Mouse (Mus musculus): ENCODE results near the gene Mapk11. TPM values are rescaled to one million over a fixed set of nuclear protein-coding genes. Genes with fewer than 3 reads are reported as not detected.

The Mapk11 gene
- polyA plus RNA-seq, 1 experiment = 29.0 TPM

GRCm38 (mm10) chr15:89184141-89184936, 34.9 kb upstream of the Mapk11 start:
- no peak for DNase-seq (ENCODE audit: low read depth in 1 of 2, low spot score in 2 of 2)
- Histone ChIP-seq H3K27me3 (ENCODE audit: control insufficient read depth, insufficient read depth, low read length) (0 out of 2 replicates have a peak, but pooled peaks cover 2% of the 10 kb centered on the region), H3K36me3 (ENCODE audit: control insufficient read depth, insufficient read depth, low read length) (no peaks in the 10 kb centered on the region), H3K4me3 (ENCODE audit: extremely low read depth, insufficient read depth, insufficient read length) (no peak overlapping the region), H3K4me1 (ENCODE audit: control insufficient read depth, insufficient read depth, insufficient read length) (peaks cover 17% of the 10 kb centered on the region), H3K27ac (ENCODE audit: insufficient read depth, low read length) (no peak overlapping the region)
- TF ChIP-seq CTCF (IDR thresholded peaks at IDR 0.05; ENCODE audit: extremely low read depth, insufficient read depth, insufficient read length, insufficient replicate concordance) = no peak
- no peak for TF ChIP-seq POLR2A (IDR thresholded peaks at IDR 0.05; ENCODE audit: low read depth, low read length)
- WGBS = 87% methylated on average over 5 of the region's 5 CpGs

DNA sequence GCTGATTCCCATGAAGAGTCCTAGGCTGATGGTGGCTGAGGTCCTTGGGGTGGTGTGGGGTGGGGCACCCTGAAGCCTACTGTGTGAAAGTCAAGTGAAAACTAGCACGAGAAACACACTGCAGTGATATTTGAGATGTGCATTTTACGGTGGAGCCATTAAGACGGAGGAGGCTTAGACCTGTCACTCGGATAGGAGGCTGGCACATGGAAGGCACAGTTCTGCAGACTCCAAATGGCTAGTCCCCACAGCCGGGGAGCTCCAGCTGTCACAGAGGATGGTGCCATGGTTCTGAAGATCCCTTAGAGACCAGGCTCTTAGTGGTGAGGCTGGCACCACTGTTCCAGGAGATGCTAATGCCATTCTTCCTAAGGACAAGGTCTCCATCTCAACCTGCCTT, 33.4 kb upstream of the Mapk11 start:
- H3K4me1 ChIP-seq (ENCODE audit: control insufficient read depth, insufficient read depth, insufficient read length) = peaks cover 25% of the 10 kb centered on the region
- 91% methylated on average over 5 of the region's 5 CpGs for WGBS
- no peak for DNase-seq (ENCODE audit: low read depth in 1 of 2, low spot score in 2 of 2)
- H3K36me3 ChIP-seq (ENCODE audit: control insufficient read depth, insufficient read depth, low read length) = no peaks in the 10 kb centered on the region
- no peak overlapping the region for H3K4me3 ChIP-seq (ENCODE audit: extremely low read depth, insufficient read depth, insufficient read length)
- H3K27ac ChIP-seq (ENCODE audit: insufficient read depth, low read length) = no peak overlapping the region
- H3K27me3 ChIP-seq (ENCODE audit: control insufficient read depth, insufficient read depth, low read length) = 0 out of 2 replicates have a peak, but pooled peaks cover 2% of the 10 kb centered on the region
- TF ChIP-seq POLR2A (IDR thresholded peaks at IDR 0.05; ENCODE audit: low read depth, low read length) (no peak), CTCF (IDR thresholded peaks at IDR 0.05; ENCODE audit: extremely low read depth, insufficient read depth, insufficient read length, insufficient replicate concordance) (no peak)

DNA sequence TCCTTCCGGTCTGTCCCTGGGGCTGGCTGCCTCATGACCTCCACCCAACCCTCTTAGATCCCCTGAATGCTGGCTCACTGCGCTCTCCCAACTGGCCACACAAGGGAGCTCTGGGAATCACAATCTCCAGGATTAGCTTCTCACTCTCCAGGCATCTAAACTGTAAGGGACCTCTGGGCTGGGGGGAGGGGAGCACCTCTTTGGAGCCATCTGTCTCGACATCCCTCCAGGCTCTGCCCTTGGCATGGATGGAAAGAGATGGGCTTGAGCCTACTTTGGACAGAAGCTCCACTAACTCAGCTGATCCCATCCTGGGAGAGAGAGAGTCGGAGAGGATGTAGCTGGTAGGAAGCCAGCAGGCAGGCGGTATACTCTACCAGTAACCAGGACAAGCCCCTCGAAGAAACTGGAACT, 32.9 kb upstream of the Mapk11 start:
- Histone ChIP-seq H3K36me3 (ENCODE audit: control insufficient read depth, insufficient read depth, low read length) (no peaks in the 10 kb centered on the region), H3K4me1 (ENCODE audit: control insufficient read depth, insufficient read depth, insufficient read length) (peaks cover 29% of the 10 kb centered on the region), H3K27ac (ENCODE audit: insufficient read depth, low read length) (no peak overlapping the region), H3K4me3 (ENCODE audit: extremely low read depth, insufficient read depth, insufficient read length) (no peak overlapping the region), H3K27me3 (ENCODE audit: control insufficient read depth, insufficient read depth, low read length) (0 out of 2 replicates have a peak, but pooled peaks cover 2% of the 10 kb centered on the region)
- no peak for TF ChIP-seq CTCF (IDR thresholded peaks at IDR 0.05; ENCODE audit: extremely low read depth, insufficient read depth, insufficient read length, insufficient replicate concordance)
- DNase-seq (ENCODE audit: low read depth in 1 of 2, low spot score in 2 of 2) = no peak
- 44% methylated on average over 6 of the region's 6 CpGs for WGBS

DNA sequence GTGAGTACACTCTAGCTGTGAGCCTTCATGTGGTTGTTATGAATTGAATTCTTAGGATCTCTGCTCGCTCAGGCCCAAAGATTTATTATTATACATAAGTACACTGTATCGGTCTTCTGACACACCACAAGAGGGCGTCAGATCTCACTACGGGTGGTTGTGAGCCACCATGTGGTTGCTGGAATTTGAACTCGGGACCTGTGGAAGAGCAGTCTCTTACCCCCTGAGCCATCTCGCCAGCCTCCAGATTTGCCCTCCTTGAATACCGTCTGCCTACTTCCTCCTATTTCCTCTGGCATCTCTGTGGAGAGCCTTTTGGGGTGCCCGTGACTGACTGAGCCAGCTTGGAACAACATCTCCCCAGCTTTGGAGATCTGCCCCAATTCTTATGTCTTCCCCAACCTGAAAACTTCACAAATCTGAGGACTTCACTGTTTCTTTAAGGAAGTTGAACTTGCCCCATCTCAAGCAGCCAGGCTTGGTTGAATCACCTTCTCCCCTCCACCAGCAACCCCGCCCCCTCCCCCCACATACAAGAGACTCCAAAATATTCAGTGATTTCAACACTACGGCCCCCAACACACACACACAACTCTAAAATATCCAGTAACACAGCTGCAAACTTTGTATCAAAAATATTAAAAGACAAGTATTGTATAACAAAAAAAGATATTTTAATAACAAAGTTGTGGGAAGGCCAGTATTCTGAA, 32.3 kb upstream of the Mapk11 start:
- no peak for DNase-seq (ENCODE audit: low read depth in 1 of 2, low spot score in 2 of 2)
- H3K4me3 ChIP-seq (ENCODE audit: extremely low read depth, insufficient read depth, insufficient read length) = no peak overlapping the region
- H3K27me3 ChIP-seq (ENCODE audit: control insufficient read depth, insufficient read depth, low read length) = 0 out of 2 replicates have a peak, but pooled peaks cover 2% of the 10 kb centered on the region
- peaks cover 35% of the 10 kb centered on the region for H3K4me1 ChIP-seq (ENCODE audit: control insufficient read depth, insufficient read depth, insufficient read length)
- H3K36me3 ChIP-seq (ENCODE audit: control insufficient read depth, insufficient read depth, low read length) = no peaks in the 10 kb centered on the region
- H3K27ac ChIP-seq (ENCODE audit: insufficient read depth, low read length) = no peak overlapping the region
- TF ChIP-seq POLR2A (IDR thresholded peaks at IDR 0.05; ENCODE audit: low read depth, low read length) = no peak
- no peak for TF ChIP-seq CTCF (IDR thresholded peaks at IDR 0.05; ENCODE audit: extremely low read depth, insufficient read depth, insufficient read length, insufficient replicate concordance)
- 33% methylated on average over 10 of the region's 10 CpGs for WGBS

DNA sequence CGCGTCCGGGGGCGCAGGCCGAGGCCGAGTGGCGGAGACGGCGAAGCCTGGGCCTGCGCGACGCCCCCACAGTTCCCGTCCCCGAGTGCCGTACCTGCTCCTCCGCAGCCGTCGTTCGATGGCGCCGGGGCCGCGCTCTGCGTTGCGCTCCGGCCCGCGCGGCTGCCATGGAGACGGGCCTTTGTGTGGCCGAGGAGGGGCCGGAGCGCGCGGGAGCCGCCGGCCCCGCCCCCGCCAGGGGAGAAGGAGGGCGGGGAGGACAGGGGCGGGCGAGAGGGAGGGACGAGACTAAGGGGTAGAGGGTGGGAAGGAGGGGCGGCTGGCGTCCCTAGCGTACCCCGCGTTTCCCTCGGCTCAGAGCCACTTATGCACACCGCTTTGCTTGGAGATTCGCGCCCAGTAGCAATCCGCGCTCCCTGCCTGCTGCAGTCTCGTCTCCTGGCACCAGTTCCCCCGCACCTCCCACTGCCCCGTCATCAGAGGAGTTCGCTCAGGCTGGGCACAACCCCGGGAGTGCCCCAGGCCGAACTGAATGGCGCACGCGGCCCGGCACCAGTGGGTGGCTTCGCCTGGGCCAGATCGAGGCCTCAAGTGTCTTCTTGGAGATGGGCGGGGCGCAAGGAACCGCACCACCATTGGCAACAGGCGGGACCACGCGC, 31.3 kb upstream of the Mapk11 start, which contains the start of gene Plxnb2:
TSS of gene Plxnb2 (minus strand) at position 218 of the 659 bp plus-strand sequence.
- DNase-seq (ENCODE audit: low read depth in 1 of 2, low spot score in 2 of 2) = no peak
- WGBS = 2% methylated on average over 58 of the region's 72 CpGs
- peak within 1 kb of the TSS; percentile 64 for H3K4me3 ChIP-seq (ENCODE audit: extremely low read depth, insufficient read depth, insufficient read length)
- no peaks in the 10 kb centered on the region for H3K36me3 ChIP-seq (ENCODE audit: control insufficient read depth, insufficient read depth, low read length)
- H3K27ac ChIP-seq (ENCODE audit: insufficient read depth, low read length) = peak within 1 kb of the TSS; percentile 68
- H3K4me1 ChIP-seq (ENCODE audit: control insufficient read depth, insufficient read depth, insufficient read length) = peaks cover 35% of the 10 kb centered on the region
- TF ChIP-seq POLR2A (IDR thresholded peaks at IDR 0.05; ENCODE audit: low read depth, low read length) (no peak), CTCF (IDR thresholded peaks at IDR 0.05; ENCODE audit: extremely low read depth, insufficient read depth, insufficient read length, insufficient replicate concordance) (no peak)
- H3K27me3 ChIP-seq (ENCODE audit: control insufficient read depth, insufficient read depth, low read length) = 0 out of 2 replicates have a peak, but pooled peaks cover 2% of the 10 kb centered on the region

DNA sequence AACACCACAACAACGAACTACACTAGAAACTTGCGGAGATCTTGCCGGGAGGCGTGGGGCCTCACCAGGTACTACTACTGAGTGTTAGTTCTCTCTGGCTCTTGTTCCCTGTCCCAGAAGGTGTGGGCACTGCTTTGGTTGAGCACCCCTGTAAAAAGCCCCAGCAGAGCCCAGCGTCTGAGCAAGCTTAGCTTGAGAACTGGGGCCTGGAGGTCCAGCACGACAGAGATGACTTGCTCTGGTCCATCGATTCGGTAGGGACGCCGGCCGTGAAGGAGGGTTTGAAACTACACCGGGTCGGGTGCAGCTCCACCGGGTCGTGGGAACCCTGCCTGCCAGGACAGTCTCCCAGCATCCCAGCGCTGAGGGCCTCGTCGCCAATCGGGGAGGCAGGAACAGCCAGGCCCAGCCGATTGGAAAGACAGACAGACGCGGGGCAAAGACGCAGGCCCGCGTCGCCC, 30.7 kb upstream of the Mapk11 start:
- Histone ChIP-seq H3K4me3 (ENCODE audit: extremely low read depth, insufficient read depth, insufficient read length) (peak overlapping the region; percentile 64), H3K27me3 (ENCODE audit: control insufficient read depth, insufficient read depth, low read length) (0 out of 2 replicates have a peak, but pooled peaks cover 2% of the 10 kb centered on the region), H3K4me1 (ENCODE audit: control insufficient read depth, insufficient read depth, insufficient read length) (peaks cover 35% of the 10 kb centered on the region), H3K36me3 (ENCODE audit: control insufficient read depth, insufficient read depth, low read length) (no peaks in the 10 kb centered on the region), H3K27ac (ENCODE audit: insufficient read depth, low read length) (peak overlapping the region; percentile 61)
- 4% methylated on average over 26 of the region's 26 CpGs for WGBS
- TF ChIP-seq CTCF (IDR thresholded peaks at IDR 0.05; ENCODE audit: extremely low read depth, insufficient read depth, insufficient read length, insufficient replicate concordance) = no peak
- no peak for TF ChIP-seq POLR2A (IDR thresholded peaks at IDR 0.05; ENCODE audit: low read depth, low read length)
- DNase-seq (ENCODE audit: low read depth in 1 of 2, low spot score in 2 of 2) = no peak

Data from spleen, adult 2 months (tissue).